Mouse (Mus musculus) cerebellum, adult 18-20 months (tissue): Measurements from ENCODE around the gene Map1lc3a.

Experiments used
- DNase-seq, 2 experiments: peaks; one replicate each; pipeline ENCODE4 v3.0.0; 2021

Gene Map1lc3a

DNA sequence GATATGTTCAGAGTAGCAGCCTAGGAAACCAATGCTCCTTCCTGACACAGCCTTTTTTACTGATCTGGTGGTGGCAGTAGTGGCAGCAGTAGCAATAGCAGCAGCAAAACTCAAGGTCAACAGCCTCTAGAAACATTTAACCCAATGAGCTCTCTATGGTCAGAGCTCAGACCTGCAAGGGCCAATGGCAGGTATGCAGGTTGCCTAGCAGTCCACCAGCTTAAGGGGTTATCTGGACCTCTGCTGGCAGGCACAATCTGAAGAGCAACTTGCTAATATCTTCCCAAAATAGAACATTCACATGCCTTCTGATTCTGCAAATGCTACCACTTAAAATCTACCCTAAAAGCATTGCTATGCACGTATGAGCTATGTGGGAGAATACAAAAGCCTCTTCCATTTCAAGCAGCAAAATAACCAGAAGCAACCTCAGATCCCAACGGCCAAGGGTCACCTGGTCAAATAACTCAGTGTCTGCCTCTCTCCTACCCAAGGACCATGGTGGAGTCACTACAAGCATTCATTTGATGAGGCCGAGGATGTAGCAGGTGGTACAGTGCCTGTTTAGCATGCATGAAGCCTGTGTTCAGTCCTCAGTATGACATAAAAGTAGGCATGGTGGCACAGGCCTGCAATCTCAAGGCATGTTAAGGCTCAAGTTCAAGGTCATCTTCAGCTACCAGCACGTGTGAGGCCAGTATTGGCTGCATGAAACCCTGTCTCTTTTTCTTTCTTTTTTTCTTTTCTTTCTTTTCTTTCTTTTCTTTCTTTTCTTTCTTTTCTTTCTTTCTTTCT is 11.6 kb downstream of the Map1lc3a start:
- DNase-seq: no peak

DNA sequence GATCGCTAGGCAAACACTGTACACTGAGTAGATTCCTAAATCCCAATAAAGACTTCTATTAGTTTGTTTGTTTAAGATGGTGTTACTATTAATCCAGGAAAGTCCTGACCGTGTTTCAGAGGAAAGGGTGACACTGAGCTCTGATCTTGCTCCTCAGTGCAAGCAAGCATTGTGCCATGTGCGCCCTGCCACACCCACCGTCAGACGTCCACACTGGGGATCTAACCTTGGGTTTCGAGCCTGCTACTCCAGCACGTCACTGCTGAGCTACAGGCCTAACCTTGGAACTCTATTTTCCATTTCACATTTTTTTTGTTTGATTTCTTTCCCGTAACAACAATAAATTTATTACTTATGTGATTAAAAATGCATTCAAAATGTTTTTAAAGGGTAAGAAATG is 14.0 kb downstream of the Map1lc3a start:
- DNase-seq: no peak

DNA sequence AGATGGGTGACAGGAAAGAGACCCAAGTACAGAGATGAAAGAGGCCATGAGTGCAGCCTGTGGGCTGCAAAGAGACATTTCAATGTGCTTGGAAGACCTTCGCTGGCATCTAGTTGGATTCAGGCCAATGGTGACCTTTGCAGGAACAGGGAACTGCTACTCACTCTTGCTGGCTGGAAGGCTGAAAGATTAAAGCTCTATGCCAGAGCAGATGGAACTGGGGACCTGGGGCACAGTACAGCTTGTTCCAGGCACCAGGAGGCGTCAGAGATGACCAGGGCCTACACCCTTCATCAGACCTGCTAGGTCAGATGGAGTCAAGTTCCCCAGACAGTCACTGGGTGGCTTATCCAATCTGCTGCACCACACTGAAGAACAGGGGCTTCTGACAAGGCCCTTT is 17.3 kb downstream of the Map1lc3a start:
- peak; percentile 52 to 59 for DNase-seq

DNA sequence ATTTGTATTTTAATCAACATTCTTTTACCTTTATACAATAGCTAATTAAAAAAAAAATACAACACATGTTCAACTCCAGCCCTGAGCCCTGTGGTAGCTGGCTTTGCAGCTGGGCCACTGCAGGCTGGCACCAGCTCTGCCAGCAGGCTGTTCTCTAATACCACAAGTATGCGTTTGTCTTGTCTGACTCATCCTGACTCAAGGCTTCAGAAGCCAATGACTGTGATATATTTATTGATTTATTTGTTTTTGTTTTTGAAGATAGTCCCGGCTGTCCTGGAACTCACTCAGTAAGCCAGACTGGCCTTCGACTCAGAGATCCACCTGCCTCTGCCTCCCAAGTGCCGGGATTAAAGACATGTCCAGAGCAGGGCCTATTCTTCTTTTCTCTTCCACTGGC is 17.8 kb downstream of the Map1lc3a start:
- DNase-seq: no peak

DNA sequence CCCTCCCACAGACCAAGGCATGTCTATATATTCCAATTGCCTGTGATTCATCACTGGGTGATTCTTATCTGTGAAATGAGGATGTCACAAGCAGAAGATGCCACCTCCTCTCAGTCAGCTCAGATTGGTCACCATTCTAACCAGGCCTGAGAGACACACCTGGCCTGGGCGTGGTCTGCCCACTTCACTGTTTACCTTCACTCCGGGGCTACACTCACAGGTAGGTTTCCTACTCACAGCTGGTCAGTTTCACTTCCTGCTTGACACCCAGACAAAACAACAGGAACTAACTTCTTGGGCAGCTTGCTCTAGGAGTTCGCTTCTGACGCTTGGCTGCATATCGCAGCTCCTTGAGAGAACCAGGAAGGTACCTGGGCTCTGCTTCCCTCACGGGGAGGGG is 19.4 kb downstream of the Map1lc3a start:
- DNase-seq: no peak

DNA sequence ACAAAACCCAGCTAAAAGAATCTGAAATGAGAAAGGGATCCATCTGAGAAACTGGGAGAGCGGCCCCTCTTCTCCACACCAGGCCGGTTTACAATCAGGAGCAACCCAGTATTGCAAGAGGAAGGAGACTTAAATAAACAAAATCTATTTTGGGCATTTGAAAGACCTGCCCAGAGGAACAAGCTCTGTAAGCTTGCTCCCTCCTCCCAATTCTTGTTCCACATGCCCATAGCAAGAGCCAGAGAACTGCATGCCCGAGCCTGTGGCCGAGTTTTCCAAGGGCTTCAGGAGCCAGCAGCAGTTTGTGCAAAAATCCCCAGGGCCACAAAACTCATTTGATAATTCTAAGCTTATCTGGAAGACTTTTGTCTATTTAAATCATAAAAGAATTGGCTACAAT is 23.5 kb downstream of the Map1lc3a start:
- DNase-seq: no peak

DNA sequence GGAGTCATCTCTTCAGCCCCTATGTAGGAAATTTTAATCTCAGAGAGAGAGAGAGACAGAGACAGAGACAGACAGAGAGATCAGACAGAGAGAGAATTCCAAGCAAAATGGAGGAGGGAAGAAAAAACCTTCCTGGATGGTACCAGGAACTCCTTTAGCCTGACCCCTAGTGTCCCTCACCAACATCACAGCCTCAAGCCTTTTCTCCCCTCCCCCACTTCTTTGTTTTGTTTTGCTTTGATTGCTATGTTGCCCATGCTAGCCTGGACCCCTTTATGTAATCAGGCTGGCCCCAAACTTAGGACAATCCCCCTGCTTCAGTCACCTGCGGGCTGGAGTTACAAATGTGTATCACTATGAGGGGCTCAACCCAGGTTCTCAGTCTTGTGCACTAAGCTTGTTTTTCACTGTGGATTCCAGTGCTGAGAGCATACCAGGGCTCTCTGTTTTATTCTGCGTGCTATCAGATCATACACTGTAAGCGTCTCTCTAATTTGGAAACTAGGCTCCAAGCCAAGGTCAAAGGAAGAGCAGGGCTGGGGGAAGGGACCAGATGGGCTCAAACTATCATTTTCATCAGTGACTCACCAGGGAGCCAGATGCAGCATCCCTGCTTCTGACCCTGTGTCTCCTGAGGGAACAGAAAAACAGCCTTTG is 33.0 kb downstream of the Map1lc3a start:
- no peak for DNase-seq

DNA sequence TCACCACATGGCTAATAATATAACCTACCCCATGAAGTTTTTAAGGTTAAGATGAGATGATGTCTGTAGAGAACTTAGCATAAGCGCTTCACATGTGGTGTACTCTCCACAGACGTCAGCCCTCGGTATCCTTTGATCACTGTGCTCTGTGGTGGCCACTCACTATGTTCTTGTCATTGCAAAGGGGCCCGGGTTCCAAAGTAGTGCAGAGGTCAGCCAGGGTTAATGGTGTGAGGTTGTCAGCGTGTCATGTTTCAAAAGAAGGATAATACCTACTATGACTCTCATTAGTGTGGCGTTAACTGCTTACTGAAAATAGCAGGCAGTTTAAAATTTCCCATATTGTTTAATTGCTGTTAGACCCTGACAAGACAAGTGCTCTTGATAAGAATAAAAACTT is 37.6 kb downstream of the Map1lc3a start:
- no peak for DNase-seq

DNA sequence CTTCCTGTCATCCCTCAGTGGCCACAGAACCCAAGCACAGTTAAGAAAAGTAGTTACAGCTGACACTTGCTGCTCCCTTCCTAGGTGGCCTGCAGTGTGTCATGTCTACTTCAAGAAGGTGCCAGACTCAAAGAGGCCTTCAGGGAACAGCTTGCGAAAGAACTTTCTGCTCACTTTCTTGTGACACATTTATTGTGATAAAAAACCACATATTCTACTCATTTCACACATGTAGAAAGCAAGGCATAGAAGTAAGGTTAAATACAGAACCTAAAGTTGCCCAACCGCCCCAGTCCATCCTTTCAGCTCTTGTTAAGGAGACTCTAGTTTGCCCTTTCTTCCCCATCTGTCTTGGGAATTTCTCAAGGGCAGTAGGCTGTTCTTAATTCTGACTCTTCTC is 42.5 kb downstream of the Map1lc3a start:
- no peak for DNase-seq

DNA sequence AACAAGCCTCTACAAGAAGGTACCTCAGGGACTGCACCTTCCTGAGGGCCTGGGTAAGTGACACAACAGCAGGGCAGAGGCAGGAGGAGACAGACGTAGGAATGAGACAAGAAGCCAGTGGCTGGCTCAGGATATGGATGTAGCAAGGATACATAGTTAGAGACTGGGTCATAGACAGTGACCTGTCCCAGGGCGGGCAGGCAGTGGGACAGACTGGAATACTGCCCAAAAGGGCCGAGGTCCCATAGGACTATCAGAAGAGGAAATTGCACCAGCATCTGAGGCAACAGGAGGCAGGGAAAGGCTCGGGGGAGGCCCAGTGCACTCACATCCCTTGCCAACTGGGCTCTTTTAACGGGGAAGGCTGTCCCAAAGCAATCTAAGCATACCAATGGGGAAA is 44.5 kb downstream of the Map1lc3a start:
- no peak for DNase-seq

DNA sequence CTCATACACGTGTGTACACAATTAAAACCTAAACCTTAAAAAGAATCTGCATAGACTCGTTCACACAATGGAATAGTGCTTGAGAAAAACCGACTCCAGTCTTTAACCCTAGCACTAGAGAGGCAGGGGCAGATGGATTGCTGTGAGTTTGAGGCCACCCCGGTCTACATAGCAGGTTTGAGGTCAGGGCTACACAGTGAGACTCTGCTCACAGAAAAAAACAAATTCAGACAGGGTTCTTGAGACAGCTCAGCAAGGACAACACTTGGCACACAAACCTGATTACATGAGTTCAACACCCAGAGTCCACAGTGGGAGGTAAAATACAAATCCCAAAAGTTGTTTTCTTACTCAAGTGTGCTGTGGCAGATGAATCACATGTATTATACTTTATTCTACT is 49.9 kb downstream of the Map1lc3a start:
- DNase-seq: no peak
